Mouse (Mus musculus) small intestine, adult 2 months (tissue): ENCODE results near the gene Dcpp1.

Experiments
- CTCF ChIP-seq: fragments of 200-500 bp; IDR thresholded peaks from 2 replicates; pipeline ENCODE4 v1.5.1; 2012; ENCODE audit warnings: low read depth, mild to moderate bottlenecking, control low read depth, inconsistent platforms, low read length, moderate library complexity, mixed read lengths; ENCODE audit not compliant: insufficient replicate concordance, insufficient read length; ENCODE audit errors: extremely low read depth
- POLR2A ChIP-seq: fragments of 200-500 bp; IDR thresholded peaks from 2 replicates; pipeline ENCODE4 v1.6.1; 2012; ENCODE audit warnings: low read depth, mild to moderate bottlenecking, control low read depth, inconsistent platforms, low read length, moderate library complexity

GRCm38 (mm10) chr17:23853292-23853691 lies 27.4 kb upstream of the Dcpp1 start:
- TF ChIP-seq CTCF (peak; percentile 91), POLR2A (no peak)
